Mouse (Mus musculus) kidney, postnatal 10 days (tissue): ENCODE data around the gene Wipf3.
A peak's percentile ranks its signal among the peaks of the same experiment; 100 is the strongest.

ENCODE experiments used
- DNase-seq: peaks from one replicate; pipeline ENCODE4 v3.0.0; 2021; ENCODE audit warnings: mixed read lengths

The Wipf3 gene

DNA sequence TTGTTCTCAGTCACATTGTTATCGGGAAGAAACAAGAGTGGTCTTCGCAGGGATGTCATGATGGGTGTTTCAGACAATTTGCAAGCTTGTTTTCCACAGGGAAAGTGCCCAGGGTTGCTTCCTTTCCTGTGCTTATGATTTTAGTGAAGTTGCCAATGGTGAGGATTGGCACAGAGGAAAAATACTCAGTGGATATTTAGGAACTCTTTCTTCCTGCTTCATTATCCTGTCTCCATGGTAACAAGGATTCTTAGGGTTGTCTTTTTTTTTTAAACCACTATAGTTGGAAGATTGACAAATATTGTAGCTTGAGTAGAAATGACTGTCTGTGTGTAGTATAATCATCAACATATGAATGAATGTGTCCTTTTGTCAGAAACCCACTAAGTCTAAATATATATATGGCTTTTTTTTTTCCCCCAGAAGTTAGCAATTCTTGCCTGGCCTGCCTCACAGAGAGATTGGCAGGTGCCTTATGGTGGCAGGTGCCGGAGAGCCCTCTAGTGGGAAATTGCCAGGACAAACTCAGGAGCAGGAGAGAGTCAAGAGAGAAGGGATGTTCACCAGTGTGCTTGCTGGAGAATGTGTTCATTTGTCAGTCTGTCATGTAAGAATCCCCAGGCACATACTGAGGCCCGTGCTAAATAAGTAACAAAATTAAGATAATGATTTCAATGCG is 49.4 kb downstream of the Wipf3 start:
- DNase-seq = peak; percentile 43

DNA sequence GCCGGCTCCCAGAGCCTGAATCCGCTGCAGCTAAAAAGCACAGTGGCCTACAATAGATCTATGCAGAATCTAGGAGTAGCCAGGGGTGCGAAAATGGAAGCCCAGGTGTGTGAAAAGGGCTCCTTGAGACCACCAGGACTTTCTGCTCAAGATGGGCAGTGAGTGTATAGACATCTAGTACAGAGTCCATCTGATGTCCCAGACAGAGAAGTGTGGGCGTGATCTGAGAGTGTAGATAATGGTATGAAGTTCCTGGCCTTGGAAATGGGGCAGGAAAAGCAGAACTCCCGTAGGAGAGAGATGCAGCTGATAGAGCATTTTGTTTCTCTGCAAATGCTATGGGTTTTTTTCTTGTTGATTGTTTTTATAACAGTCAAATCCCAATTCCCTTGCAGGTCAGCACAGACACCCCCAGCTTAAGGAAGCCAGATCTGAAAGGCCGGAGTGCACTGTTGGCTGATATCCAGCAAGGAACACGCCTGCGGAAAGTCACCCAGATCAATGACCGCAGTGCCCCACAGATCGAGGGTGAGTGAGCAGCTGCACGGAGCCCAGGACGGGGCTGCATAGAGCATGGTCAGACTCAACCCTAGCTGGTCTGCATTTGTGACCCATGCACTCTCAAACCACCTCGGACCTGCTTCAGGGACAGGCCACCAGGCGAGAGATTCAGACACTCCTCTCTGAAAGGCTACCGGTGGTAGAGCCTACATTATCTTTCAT is 52.1 kb downstream of the Wipf3 start:
- no peak for DNase-seq

DNA sequence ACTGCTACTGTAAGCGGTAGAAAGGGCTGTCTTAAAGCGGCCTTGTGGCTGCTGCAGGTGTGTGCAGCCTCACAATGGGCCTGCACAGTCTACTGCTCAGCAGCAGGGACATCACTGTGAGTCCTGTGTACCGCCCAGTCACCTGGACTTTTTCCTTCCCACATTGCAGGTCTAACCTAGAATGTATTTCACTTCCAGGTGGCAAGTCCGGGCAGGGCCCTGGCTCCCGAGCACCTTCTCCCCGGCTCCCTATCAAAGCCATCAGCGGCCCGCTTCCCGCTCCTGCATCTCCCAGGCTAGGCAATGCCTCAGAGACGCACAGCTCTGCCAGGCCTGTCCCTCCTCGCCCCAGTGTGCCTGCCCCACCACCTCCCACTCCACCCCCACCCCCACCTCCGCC is 55.6 kb downstream of the Wipf3 start:
- no peak for DNase-seq

- DNase-seq = peak; percentile 29
Measured at GRCm38 (mm10) chr6:54485435-54485901, 56.1 kb downstream of the Wipf3 start.

GRCm38 (mm10) chr6:54485973-54486569 is 56.7 kb downstream of the Wipf3 start:
- DNase-seq = no peak

DNA sequence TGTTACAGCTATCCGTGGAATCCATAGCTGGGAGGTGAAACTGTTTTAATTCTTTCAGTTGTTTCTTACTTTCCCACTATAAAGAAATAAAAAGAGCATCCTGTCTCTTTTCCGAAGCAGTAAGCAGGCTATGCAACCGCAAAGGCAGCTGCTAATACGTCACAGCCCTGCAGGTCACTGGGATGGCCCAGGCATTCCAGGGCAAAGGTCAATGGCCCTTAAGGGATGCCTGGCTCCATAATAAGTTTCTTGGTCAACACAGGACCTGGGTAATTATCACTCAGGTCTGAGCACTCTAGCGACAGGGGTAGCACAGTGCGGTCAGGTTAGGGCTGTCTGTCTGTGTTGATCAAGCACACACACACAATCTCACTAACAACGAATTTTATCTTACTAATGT is 61.7 kb downstream of the Wipf3 start:
- DNase-seq = no peak

DNA sequence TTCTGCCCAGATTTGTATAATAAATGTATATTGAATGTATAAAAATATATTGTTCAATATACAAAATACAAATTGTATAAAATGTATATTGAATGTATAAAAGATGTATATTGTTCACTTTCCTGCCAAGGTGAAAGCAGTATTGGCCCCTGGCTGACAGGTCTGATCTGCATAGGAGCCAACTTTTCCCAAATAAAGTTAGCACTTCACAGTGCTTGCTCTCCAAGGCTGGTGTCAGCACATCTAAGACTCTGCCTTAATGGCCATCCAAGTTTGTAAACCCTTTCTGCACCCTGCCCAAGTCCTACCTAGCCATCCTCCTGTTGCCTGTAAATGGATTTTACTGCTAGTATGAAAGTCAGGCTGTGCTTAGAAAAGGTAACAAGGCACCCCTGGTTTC is 64.7 kb downstream of the Wipf3 start:
- no peak for DNase-seq

DNA sequence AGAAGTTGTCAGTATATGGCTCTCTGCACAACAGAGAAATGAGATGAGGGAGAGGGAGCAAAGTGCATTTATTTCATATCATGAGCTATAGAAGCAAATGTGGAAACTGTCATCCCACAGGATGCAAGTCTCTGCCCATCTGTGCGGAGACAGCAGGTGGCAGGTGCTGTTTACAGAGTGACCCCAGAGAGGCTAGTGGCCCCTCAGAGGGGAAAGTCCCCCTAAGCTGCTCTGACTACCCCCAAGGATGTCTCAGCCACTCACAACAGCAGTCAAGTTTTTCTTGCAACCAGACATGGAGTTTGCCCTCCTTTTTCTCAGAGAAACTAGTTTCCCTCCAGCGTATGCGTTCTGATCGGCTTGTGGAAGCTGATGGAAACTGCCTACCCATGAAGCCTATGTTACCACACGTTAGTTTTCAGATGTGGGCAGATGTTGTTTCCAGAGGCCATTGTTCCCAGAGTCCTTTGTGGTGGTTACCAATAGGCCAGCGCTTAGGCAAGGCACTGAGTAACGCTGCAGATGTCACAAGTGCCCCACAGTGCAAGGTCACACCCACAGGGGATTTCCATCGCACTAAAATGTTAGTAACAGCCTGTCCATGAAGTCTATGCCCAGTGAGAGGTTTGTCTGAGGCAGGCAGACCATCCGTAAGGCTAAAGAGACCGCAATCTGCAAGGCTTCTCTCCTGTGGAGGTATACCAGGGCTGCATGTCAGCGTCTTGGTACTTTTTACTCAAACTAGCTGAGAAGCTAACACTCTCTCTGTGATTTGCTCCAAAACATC is 65.4 kb downstream of the Wipf3 start:
- no peak for DNase-seq

DNA sequence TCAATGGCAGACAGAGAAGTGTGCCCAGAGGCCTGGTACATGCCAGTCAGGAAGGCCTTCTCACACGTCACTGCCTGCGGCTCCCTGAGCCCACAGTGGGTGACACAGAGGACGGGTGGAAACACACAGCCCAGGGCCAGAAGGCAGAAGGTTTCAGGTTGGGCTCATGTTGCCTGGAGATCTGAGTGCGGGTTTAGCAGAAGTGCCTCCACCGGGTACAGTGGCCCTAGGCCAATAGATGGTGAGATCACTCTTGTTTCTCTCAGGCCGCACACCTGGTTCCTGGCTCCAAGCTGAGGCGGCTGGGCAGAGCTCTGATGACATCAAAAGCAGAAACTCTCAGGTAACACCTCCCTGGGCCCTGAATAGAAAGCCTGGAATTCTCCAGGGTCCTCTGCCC is 66.8 kb downstream of the Wipf3 start:
- DNase-seq = no peak

- no peak for DNase-seq
Measured at GRCm38 (mm10) chr6:54502661-54503115, 73.3 kb downstream of the Wipf3 start.

- no peak for DNase-seq
Measured at GRCm38 (mm10) chr6:54506318-54506717, 76.9 kb downstream of the Wipf3 start.

- peak; percentile 73 for DNase-seq
Measured at GRCm38 (mm10) chr6:54507002-54507401, 77.6 kb downstream of the Wipf3 start.

DNA sequence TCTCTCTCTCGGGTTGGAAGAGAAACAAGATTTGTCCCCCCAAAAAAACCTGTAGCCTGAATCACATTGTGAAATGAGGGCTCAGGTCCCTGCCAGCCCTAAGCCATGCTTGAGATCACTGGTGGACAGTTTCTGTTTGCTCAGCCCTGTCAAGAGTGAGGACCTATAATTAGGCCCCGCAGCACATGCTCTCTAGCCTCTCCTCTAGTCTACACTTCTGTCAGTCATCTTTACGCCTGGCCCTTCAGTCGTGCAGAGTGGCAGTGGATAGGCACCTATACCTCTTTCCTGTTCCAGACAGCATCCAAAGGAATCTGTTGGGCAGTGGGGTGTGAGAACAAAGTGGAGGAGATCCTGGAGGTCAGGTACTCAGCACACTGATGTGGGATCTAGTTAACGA is 78.4 kb downstream of the Wipf3 start:
- no peak for DNase-seq

DNA sequence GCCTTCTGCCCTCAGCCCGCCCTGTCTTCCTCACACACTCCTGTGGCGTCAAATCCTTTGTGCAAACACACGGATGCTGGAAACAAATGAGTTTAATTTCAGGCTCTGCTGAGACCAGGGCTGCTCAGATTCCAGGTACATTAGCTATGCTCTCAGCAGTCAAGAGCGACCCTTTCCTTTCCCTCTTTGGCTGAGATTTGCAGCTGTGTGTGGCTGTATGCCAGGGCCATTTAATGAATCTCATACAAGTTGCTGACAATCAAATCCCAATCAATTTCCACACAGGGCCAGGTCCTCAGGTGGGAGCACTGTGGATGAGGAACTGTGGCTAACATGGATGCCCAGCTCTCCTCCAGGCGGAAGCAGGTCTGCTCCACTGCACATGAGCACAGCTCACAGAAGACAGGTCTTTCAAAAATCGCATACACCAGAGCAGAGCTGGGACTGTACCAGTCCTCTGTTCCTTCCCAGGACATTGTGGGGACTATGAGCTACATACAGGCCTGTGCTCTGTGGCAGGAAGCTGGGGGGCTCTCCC is 78.9 kb downstream of the Wipf3 start:
- DNase-seq = no peak

- DNase-seq = no peak
Measured at GRCm38 (mm10) chr6:54509264-54509663, 79.9 kb downstream of the Wipf3 start.

- no peak for DNase-seq
Measured at GRCm38 (mm10) chr6:54512256-54512655, 82.9 kb downstream of the Wipf3 start.

- DNase-seq = no peak
Measured at GRCm38 (mm10) chr6:54516512-54517134, 87.2 kb downstream of the Wipf3 start.

DNA sequence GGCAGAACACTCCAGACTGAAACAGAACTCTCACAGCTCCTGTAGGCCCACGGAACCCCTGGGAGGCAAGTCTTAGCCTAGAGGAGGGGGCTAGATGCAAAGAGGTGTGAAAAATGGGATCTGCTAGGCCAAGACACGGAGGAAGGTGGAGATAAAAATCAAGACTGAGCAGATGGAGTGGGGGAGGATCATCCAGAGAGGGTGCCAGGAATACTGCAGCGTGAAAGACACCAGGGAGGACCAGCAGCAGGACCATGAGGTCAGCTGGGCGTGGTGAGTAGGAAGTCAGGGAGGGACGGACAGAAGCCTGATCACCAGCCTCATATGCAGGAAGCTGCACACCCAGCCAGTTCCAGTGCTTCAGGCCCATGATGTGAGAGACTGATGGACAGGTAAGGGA is 89.4 kb downstream of the Wipf3 start:
- no peak for DNase-seq

DNA sequence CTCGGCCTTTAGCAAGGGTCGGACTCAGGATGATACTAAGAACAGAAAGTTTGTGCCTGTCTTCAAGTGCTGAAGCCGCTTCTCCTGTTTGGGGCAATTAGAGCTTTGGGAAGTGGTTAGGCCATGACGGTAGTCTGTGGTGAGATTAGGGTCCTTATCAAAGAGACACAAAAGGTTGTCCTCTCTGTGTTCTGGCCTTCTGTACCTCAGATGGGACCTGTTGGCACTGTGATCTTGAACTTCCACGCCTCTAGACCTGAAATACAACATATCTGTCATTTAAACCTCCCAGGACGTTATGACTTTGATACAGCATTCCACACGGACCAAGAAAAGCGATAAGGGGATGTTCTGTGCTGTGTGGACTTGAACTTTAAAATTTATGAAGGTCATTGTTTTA is 99.3 kb downstream of the Wipf3 start:
- no peak for DNase-seq

DNA sequence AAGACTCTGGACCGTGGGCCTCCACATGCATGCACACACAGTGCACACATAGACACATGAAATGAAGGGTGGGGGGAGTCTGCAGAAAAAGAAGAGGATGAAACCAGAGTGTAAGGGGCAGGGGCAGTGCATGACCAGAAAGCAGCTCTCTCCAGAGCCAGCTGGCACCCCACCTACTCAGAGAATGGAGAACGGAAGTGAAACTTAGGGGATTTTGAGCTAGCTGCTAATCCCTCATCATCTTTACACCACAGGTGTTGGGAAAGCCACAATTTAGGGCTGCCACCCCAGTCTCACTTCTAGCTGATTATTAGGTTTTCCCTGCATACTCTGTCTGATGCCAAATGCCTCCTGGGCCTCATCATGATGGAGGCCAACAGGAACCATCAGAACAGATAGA is 100.8 kb downstream of the Wipf3 start:
- DNase-seq = no peak

- no peak for DNase-seq
Measured at GRCm38 (mm10) chr6:54531048-54531481, 101.7 kb downstream of the Wipf3 start.

DNA sequence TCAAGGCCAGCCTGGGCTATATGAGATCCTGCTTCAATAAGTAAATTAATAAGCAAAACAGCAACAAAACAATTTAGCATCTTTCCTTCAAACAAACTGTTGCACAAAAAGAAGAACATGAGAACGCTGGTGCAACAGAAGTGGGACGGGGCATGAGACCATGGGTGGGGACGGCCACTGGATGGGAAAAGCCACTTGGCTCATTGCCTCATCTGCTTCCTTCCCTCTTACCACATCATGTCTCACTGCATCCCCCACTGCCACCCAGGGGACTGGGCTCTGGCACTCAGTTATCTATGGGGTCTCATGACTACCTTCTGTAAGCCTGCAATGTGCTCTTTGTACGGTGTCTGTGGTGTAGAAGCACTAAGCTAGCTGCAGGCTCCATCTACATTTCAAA is 106.1 kb downstream of the Wipf3 start:
- no peak for DNase-seq
